Mouse (Mus musculus): ENCODE results near the gene Amot. TPM values are rescaled to one million over a fixed set of nuclear protein-coding genes. Genes with fewer than 3 reads are reported as not detected.

Amot gene
- 36.0 TPM for polyA plus RNA-seq (2014; fragmentation: Illumina TruSeq; extraction: RNeasy Lipid Tissue Mini Kit (QIAGEN cat#74804))

DNA sequence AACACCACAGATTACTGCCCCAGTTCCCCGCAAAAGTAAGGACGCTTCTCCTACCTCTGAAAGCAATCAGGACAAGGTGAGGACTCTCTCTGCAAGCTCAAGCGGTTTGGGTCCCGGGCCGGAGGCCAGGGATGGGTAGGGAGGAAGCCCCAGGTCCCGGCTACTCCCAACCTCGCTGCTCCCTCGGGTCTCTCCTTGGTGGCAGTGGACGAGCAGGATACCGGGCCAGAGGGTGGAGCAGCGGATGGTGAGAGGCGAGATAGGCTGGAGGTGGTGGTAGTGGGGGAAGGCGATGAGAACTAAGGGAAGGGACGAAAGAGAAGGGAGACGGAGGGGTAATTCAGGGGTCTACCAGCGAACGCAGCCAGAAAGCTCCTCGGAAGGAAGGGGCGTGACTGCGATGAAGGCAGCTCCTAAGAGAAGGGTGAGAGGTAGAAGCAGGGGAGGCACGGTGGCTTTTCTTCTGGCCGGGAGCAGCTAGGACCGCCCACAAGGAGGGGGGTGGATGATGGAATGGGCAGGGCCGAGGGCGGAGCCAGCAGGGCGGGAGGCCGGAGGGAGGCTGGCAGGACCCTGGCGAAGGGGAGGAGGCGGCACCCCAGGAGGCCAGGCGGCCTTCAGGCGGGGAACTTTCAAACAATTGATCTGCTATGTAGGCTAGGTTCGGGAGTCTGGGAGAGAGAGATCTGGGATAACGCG lies at the start of gene Amot:
Gene Amot, minus strand, starts transcription at position 465 of the 699 bp plus-strand sequence.

Other genes starting within 250 kb of the Amot start
- gene Lhfpl1, start 156.1 kb downstream of the Amot start, polyA plus RNA-seq (2014; fragmentation: Illumina TruSeq; extraction: RNeasy Lipid Tissue Mini Kit (QIAGEN cat#74804)): 4.6 TPM